Mouse (Mus musculus): ENCODE data around the gene Bckdha.

Gene Bckdha

GRCm38 (mm10) chr7:25644136-25644535, 14.6 kb downstream of the Bckdha start:
- DNase-seq: no peak

GRCm38 (mm10) chr7:25639754-25640153, 19.0 kb downstream of the Bckdha start:
- no peak for DNase-seq

GRCm38 (mm10) chr7:25637099-25637498, 21.7 kb downstream of the Bckdha start:
- DNase-seq: no peak

GRCm38 (mm10) chr7:25636373-25636772, 22.4 kb downstream of the Bckdha start:
- DNase-seq: no peak

GRCm38 (mm10) chr7:25632679-25633078, 26.1 kb downstream of the Bckdha start:
- DNase-seq: no peak

GRCm38 (mm10) chr7:25628323-25628620, 30.5 kb downstream of the Bckdha start:
- DNase-seq: no peak

GRCm38 (mm10) chr7:25627431-25628322, 31.1 kb downstream of the Bckdha start:
- DNase-seq: peak; percentile 31

- DNase-seq: no peak
Measured at GRCm38 (mm10) chr7:25626509-25627430, 32.0 kb downstream of the Bckdha start, which contains the start of gene B3gnt8. Gene B3gnt8, plus strand, starts transcription at chr7:25626654.

GRCm38 (mm10) chr7:25625594-25626250, 33.1 kb downstream of the Bckdha start:
- no peak for DNase-seq

GRCm38 (mm10) chr7:25624851-25625250, 33.9 kb downstream of the Bckdha start:
- no peak for DNase-seq

- DNase-seq: no peak
Measured at GRCm38 (mm10) chr7:25623857-25624370, 34.9 kb downstream of the Bckdha start.

GRCm38 (mm10) chr7:25620751-25621150, 38.0 kb downstream of the Bckdha start:
- no peak for DNase-seq

GRCm38 (mm10) chr7:25620101-25620500, 38.7 kb downstream of the Bckdha start:
- DNase-seq: no peak

GRCm38 (mm10) chr7:25619722-25619991, 39.1 kb downstream of the Bckdha start:
- DNase-seq: no peak

GRCm38 (mm10) chr7:25618865-25619721, 39.7 kb downstream of the Bckdha start, which contains the start of gene Dmac2:
Gene Dmac2, plus strand, starts transcription at chr7:25619414.
- DNase-seq: peak; percentile 90

GRCm38 (mm10) chr7:25617376-25618160, 41.2 kb downstream of the Bckdha start:
- DNase-seq: no peak

GRCm38 (mm10) chr7:25615706-25616011, 43.1 kb downstream of the Bckdha start, which contains the start of gene Erich4:
Gene Erich4, minus strand, starts transcription at chr7:25615892.
- no peak for DNase-seq

- DNase-seq: no peak
Measured at GRCm38 (mm10) chr7:25614831-25615705, 43.7 kb downstream of the Bckdha start.

- no peak for DNase-seq
Measured at GRCm38 (mm10) chr7:25614086-25614485, 44.7 kb downstream of the Bckdha start.

- no peak for DNase-seq
Measured at GRCm38 (mm10) chr7:25611501-25611900, 47.3 kb downstream of the Bckdha start.

Measured in right cerebral cortex, postnatal 4 days (tissue).